ENCODE assay signal across 1 mouse cellular context in the genomic region with DNA sequence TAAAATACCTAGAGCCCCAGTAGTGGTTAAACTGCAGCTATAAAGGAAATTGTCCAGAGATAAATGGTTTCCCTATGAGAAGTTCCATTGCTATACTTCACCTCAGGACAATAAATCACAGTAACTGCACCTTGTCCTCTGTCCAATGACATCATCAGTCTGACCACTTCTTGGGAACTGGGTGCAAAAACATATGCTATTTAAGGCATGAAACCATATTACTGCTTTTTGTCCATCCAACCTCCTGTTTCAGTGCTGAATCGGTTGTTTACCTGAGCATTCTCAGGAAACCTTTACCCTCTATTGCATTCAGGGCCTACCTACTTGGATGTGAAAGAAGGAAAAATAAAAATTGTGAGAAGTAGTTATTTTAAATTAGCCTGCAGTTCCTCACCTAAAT.
TF ChIP-seq lines count a peak whose summit lies in the region.

No protein-coding gene starts in this region.

TF ChIP-seq in CH12.LX, 34 proteins besides CTCF, POLR2A, EP300 and RAD21 (continued from another document):
- TF ChIP-seq USF2 (conservative IDR thresholded peaks at IDR 0.05; ENCODE audit: low read depth, low read length) = no peak
- TF ChIP-seq MAFK (IDR thresholded peaks at IDR 0.05; ENCODE audit: insufficient replicate concordance, low read length) = no peak
- TF ChIP-seq BHLHE40 (IDR thresholded peaks at IDR 0.05; ENCODE audit: low read depth, low read length) = no peak
- no peak for TF ChIP-seq JUN (IDR thresholded peaks at IDR 0.05; ENCODE audit: insufficient read depth, low read depth, low read length)
- TF ChIP-seq ETS1 (conservative IDR thresholded peaks at IDR 0.05; ENCODE audit: low read depth, low read length) = 0 out of 2 replicates have a peak, but pooled peaks have one; percentile 21
- peak; percentile 28; the same call in 1 of the 2 replicates for TF ChIP-seq IRF4 (IDR thresholded peaks at IDR 0.05; ENCODE audit: low read depth, low read length)
- TF ChIP-seq MAZ (IDR thresholded peaks at IDR 0.05; ENCODE audit: low read depth, low read length) = no peak
TF ChIP-seq in CH12.LX: peak in this region for 4.
